ENCODE assay signal across 24 mouse cellular contexts in the genomic region with DNA sequence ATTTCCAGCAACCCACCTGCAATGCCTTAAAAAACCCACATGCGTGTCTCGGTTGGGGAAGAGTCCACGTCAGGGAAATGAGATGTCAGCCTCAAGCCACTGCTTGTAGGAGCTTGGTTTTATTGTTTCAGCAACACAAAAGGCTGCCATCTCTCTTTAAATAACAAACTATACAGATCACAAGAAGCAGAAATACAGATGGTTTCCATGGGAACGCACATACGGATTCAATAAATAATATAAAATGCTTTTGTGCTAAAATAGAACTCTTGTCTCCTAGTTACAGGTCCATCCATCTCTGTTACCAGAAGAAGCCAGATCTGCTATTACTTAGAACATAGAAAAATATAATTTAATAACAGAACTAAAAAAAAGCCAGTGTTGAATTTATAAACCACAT. TPM values are rescaled to one million over a fixed set of nuclear protein-coding genes. Genes with fewer than 3 reads are reported as not detected.
DNase-seq lines count a peak whose midpoint lies in the region; ATAC-seq and TF ChIP-seq lines count a peak whose summit lies in the region.
"Had no signal": no experiment of that assay in that cellular context is flagged by ENCODE, and none has a peak within 500 bp of the region (broad histone marks: within the 10 kb centered on the region; RNA-seq: fewer than 3 reads in every experiment).

No protein-coding gene starts in this region.

- no peaks in the 10 kb centered on the region for H3K27me3 ChIP-seq in forebrain, embryonic 14.5 days (replicated peaks; ENCODE audit: control insufficient read depth, insufficient read depth, low read length)
- no peaks in the 10 kb centered on the region for H3K27me3 ChIP-seq in forebrain, embryonic 12.5 days
- no peaks in the 10 kb centered on the region for H3K27me3 ChIP-seq in midbrain, embryonic 10.5 days (ENCODE audit: low read depth, poor library complexity, severe bottlenecking)
- no peaks in the 10 kb centered on the region for H3K27me3 ChIP-seq in midbrain, embryonic 11.5 days (ENCODE audit: control insufficient read depth, insufficient read depth, low read length)
- no peaks in the 10 kb centered on the region for H3K27me3 ChIP-seq in hindbrain, postnatal 0 days (ENCODE audit: insufficient read depth, low read length)
- no peaks in the 10 kb centered on the region for H3K27me3 ChIP-seq in neural tube, embryonic 15.5 days (replicated peaks)
- H3K27me3 ChIP-seq: heart, embryonic 13.5 days; neural tube, embryonic 12.5 days; stomach, embryonic 15.5 days had no signal

- H3K4me2 ChIP-seq in forebrain, embryonic 14.5 days (ENCODE audit: low read length), result no peak overlapping the region
- H3K4me2 ChIP-seq in forebrain, embryonic 12.5 days, result no peak overlapping the region
- no peak overlapping the region for H3K4me2 ChIP-seq in midbrain, embryonic 11.5 days
- no peak overlapping the region for H3K4me2 ChIP-seq in hindbrain, postnatal 0 days (ENCODE audit: low read depth, low read length)
- no peak overlapping the region for H3K4me2 ChIP-seq in neural tube, embryonic 15.5 days
- H3K4me2 ChIP-seq: heart, embryonic 13.5 days; neural tube, embryonic 12.5 days; stomach, embryonic 15.5 days had no signal

- no peaks in the 10 kb centered on the region for H3K9me3 ChIP-seq in forebrain, embryonic 14.5 days (replicated peaks; ENCODE audit: control insufficient read depth, low read length)
- H3K9me3 ChIP-seq in forebrain, embryonic 12.5 days, result no peaks in the 10 kb centered on the region
- H3K9me3 ChIP-seq in midbrain, embryonic 10.5 days (replicated peaks), result no peaks in the 10 kb centered on the region
- no peaks in the 10 kb centered on the region for H3K9me3 ChIP-seq in midbrain, embryonic 11.5 days (ENCODE audit: control insufficient read depth, low read length)
- no peaks in the 10 kb centered on the region for H3K9me3 ChIP-seq in hindbrain, postnatal 0 days (ENCODE audit: low read length)
- no peaks in the 10 kb centered on the region for H3K9me3 ChIP-seq in neural tube, embryonic 15.5 days (replicated peaks)
- H3K9me3 ChIP-seq: heart, embryonic 13.5 days; neural tube, embryonic 12.5 days; stomach, embryonic 15.5 days had no signal

- ATAC-seq in forebrain, embryonic 14.5 days, result no peak
- no peak for ATAC-seq in forebrain, embryonic 12.5 days (ENCODE audit: low FRiP score)
- no peak for ATAC-seq in midbrain, embryonic 11.5 days (ENCODE audit: low FRiP score)
- ATAC-seq in hindbrain, postnatal 0 days, result no peak
- no peak for ATAC-seq in neural tube, embryonic 15.5 days (ENCODE audit: low FRiP score)
- ATAC-seq: lung, postnatal 0 days had no signal

- no peak for TF ChIP-seq CTCF in hindbrain, postnatal 0 days (IDR thresholded peaks at IDR 0.05; ENCODE audit: low read depth)

- H3K9ac ChIP-seq in forebrain, embryonic 14.5 days (ENCODE audit: low read length), result no peak overlapping the region
- no peak overlapping the region for H3K9ac ChIP-seq in forebrain, embryonic 12.5 days
- H3K9ac ChIP-seq in midbrain, embryonic 11.5 days (ENCODE audit: low read length), result no peak overlapping the region
- H3K9ac ChIP-seq in hindbrain, postnatal 0 days (replicated peaks; ENCODE audit: low read length), result no peak overlapping the region
- no peak overlapping the region for H3K9ac ChIP-seq in neural tube, embryonic 15.5 days (replicated peaks)
- H3K9ac ChIP-seq: heart, embryonic 13.5 days; neural tube, embryonic 12.5 days; stomach, embryonic 15.5 days had no signal

- no peak overlapping the region for H3K4me3 ChIP-seq in forebrain, embryonic 14.5 days (ENCODE audit: low read depth, low read length)
- no peak overlapping the region for H3K4me3 ChIP-seq in forebrain, embryonic 12.5 days (replicated peaks)
- H3K4me3 ChIP-seq in midbrain, embryonic 10.5 days, result no peak overlapping the region
- H3K4me3 ChIP-seq in midbrain, embryonic 11.5 days (ENCODE audit: low read depth, low read length), result no peak overlapping the region
- H3K4me3 ChIP-seq in hindbrain, postnatal 0 days (ENCODE audit: low read length), result no peak overlapping the region
- H3K4me3 ChIP-seq in neural tube, embryonic 15.5 days (replicated peaks), result no peak overlapping the region
- H3K4me3 ChIP-seq: erythroblast, embryonic 14.5 days; heart, embryonic 13.5 days; neural tube, embryonic 12.5 days; stomach, embryonic 15.5 days had no signal

- 78% methylated on average over 5 of the region's 5 CpGs for WGBS in forebrain, embryonic 14.5 days
- 73% methylated on average over 5 of the region's 5 CpGs for whole genome bisulfite sequencing in forebrain, embryonic 12.5 days
- 80% methylated on average over 5 of the region's 5 CpGs for WGBS in midbrain, embryonic 10.5 days
- 63% methylated on average over 5 of the region's 5 CpGs for WGBS in midbrain, embryonic 11.5 days
- 43% methylated on average over 5 of the region's 5 CpGs for WGBS in hindbrain, postnatal 0 days
- WGBS in neural tube, embryonic 15.5 days, result 55% methylated on average over 5 of the region's 5 CpGs

- 0 out of 2 replicates have a peak, but pooled peaks cover 4% of the 10 kb centered on the region for H3K36me3 ChIP-seq in forebrain, embryonic 14.5 days (ENCODE audit: control insufficient read depth, insufficient read depth, low read length)
- no peaks in the 10 kb centered on the region for H3K36me3 ChIP-seq in forebrain, embryonic 12.5 days (replicated peaks)
- no peaks in the 10 kb centered on the region for H3K36me3 ChIP-seq in midbrain, embryonic 10.5 days
- H3K36me3 ChIP-seq in midbrain, embryonic 11.5 days (ENCODE audit: control insufficient read depth, insufficient read depth, low read length), result no peaks in the 10 kb centered on the region
- peaks cover 6% of the 10 kb centered on the region; the same call in 1 of the 2 replicates for H3K36me3 ChIP-seq in hindbrain, postnatal 0 days (ENCODE audit: insufficient read depth, low read length)
- peaks cover 10% of the 10 kb centered on the region; the same call in 1 of the 2 replicates for H3K36me3 ChIP-seq in neural tube, embryonic 15.5 days
- H3K36me3 ChIP-seq: G1E; neural tube, embryonic 12.5 days; stomach, embryonic 15.5 days had no signal

- peak; percentile 55 for DNase-seq in forebrain, embryonic 14.5 days (ENCODE audit: low spot score)
- no peak for DNase-seq in midbrain, embryonic 10.5 days (ENCODE audit: low spot score)
- no peak for DNase-seq in midbrain, embryonic 11.5 days (ENCODE audit: low spot score, missing footprints)
- DNase-seq in hindbrain, postnatal 0 days (ENCODE audit: low spot score), result peak; percentile 15
- DNase-seq in MN1 (ENCODE audit: low spot score), result no peak
- no peak for DNase-seq in left cerebral cortex, adult 9 months (ENCODE audit: low spot score in 2 of 2)
- DNase-seq: adrenal gland, postnatal 25 days; cerebellum, adult 2 months; cerebellum, postnatal 36 days; gastrocnemius, postnatal 10 days; heart, adult 18-20 months; kidney, adult 9 months; kidney, postnatal 36 days; liver; right cerebral cortex, postnatal 25 days had no signal

- H3K27ac ChIP-seq in forebrain, embryonic 14.5 days (ENCODE audit: low read depth, low read length), result peak overlapping the region; percentile 46; the same call in 1 of the 2 replicates
- no peak overlapping the region for H3K27ac ChIP-seq in forebrain, embryonic 12.5 days
- peak overlapping the region; percentile 30; the same call in 1 of the 2 replicates for H3K27ac ChIP-seq in midbrain, embryonic 10.5 days (replicated peaks)
- no peak overlapping the region for H3K27ac ChIP-seq in midbrain, embryonic 11.5 days (ENCODE audit: low read depth, low read length)
- H3K27ac ChIP-seq in hindbrain, postnatal 0 days, result peak overlapping the region; percentile 58; the same call in 1 of the 2 replicates
- peak overlapping the region; percentile 63 for H3K27ac ChIP-seq in neural tube, embryonic 15.5 days (replicated peaks)
- H3K27ac ChIP-seq: heart, embryonic 13.5 days; neural tube, embryonic 12.5 days; stomach, embryonic 15.5 days had no signal

- no peaks in the 10 kb centered on the region for H3K4me1 ChIP-seq in forebrain, embryonic 14.5 days (ENCODE audit: control insufficient read depth, insufficient read depth, low read length)
- no peaks in the 10 kb centered on the region; the same call in 1 of the 2 replicates for H3K4me1 ChIP-seq in forebrain, embryonic 12.5 days
- peaks cover 31% of the 10 kb centered on the region for H3K4me1 ChIP-seq in midbrain, embryonic 10.5 days
- H3K4me1 ChIP-seq in midbrain, embryonic 11.5 days (ENCODE audit: control insufficient read depth, insufficient read depth, low read length), result no peaks in the 10 kb centered on the region
- no peaks in the 10 kb centered on the region for H3K4me1 ChIP-seq in hindbrain, postnatal 0 days (ENCODE audit: insufficient read depth, low read length)
- peaks cover 4% of the 10 kb centered on the region; the same call in 1 of the 2 replicates for H3K4me1 ChIP-seq in neural tube, embryonic 15.5 days
- H3K4me1 ChIP-seq: neural tube, embryonic 12.5 days; stomach, embryonic 15.5 days had no signal

RNA-seq across cellular contexts. Expression of gene Myo18b, which starts 14.2 kb away (rescaled TPM):
- 0.60 and 0.87 TPM in 2 replicates for polyA plus RNA-seq in forebrain, embryonic 14.5 days (2014; fragmentation: Nextera tagmentation; extraction: Ambion mirVana)
- polyA plus RNA-seq in forebrain, embryonic 12.5 days (2016; fragmentation: Nextera tagmentation; extraction: Ambion mirVana), result 0.65 and 0.83 TPM in 2 replicates
- 0.63 and 1.2 TPM in 2 replicates for polyA plus RNA-seq in midbrain, embryonic 10.5 days (2016; fragmentation: Nextera tagmentation; extraction: Ambion mirVana)
- 0.41 and 0.48 TPM in 2 replicates for polyA plus RNA-seq in midbrain, embryonic 11.5 days (2014; fragmentation: Nextera tagmentation; extraction: Ambion mirVana)
- total RNA-seq in hindbrain, postnatal 0 days (2014; rRNA removed), result 1.9 and 2.3 TPM in 2 replicates
- 0.75 and 1.1 TPM in 2 replicates for polyA plus RNA-seq in hindbrain, postnatal 0 days (2015; fragmentation: Nextera tagmentation; extraction: Ambion mirVana)
- polyA plus RNA-seq in neural tube, embryonic 15.5 days (2015; fragmentation: Nextera tagmentation; extraction: Ambion mirVana), result 1.3 and 1.8 TPM in 2 replicates
- total RNA-seq: monocyte, adult 5-6 weeks had no signal
- polyA plus RNA-seq: erythroblast, embryonic 14.5 days; G1E had no signal

Comparison
In these comparisons a context has a peak if more than half of its experiments do, and no peak if none do; other contexts are left out.
1. H3K27ac ChIP-seq: peak in forebrain, embryonic 14.5 days (single experiment), midbrain, embryonic 10.5 days (single experiment), hindbrain, postnatal 0 days (single experiment) and neural tube, embryonic 15.5 days (single experiment); none in forebrain, embryonic 12.5 days (single experiment) and midbrain, embryonic 11.5 days (single experiment).
2. DNase-seq: peak in forebrain, embryonic 14.5 days (single experiment) and hindbrain, postnatal 0 days (single experiment); none in midbrain, embryonic 10.5 days (single experiment), midbrain, embryonic 11.5 days (single experiment), MN1 (single experiment) and left cerebral cortex, adult 9 months (0 of 2).